Mouse (Mus musculus) liver, embryonic 12.5 days (tissue): ENCODE data around the gene Rapgef5. TPM values are rescaled to one million over a fixed set of nuclear protein-coding genes. Genes with fewer than 3 reads are reported as not detected.
"Not testable (repeated sequence)": the region's sequence is repeated elsewhere in the genome, so short reads cannot be mapped to it uniquely, and the experiment has no call there.

Experiments used
- ATAC-seq: fragments of 200-750 bp; cut with Nextera tagmentation; 2 replicates; pipeline ENCODE4 v1.8.0; 2017; ENCODE audit warnings: moderate number of reproducible peaks, mild to moderate bottlenecking, moderate library complexity
- H3K27ac ChIP-seq: fragments of 300-500 bp; sonication (generic); 2 replicates; pipeline ENCODE4 v1.5.1; 2016; ENCODE audit warnings: mild to moderate bottlenecking
- H3K27me3 ChIP-seq: fragments of 300-500 bp; sonication (generic); replicated peaks from 2 replicates; pipeline ENCODE4 v1.6.1; 2016; ENCODE audit warnings: mild to moderate bottlenecking, moderate library complexity
- H3K36me3 ChIP-seq: fragments of 300-500 bp; sonication (generic); 2 replicates; pipeline ENCODE4 v1.6.1; 2016; ENCODE audit warnings: mild to moderate bottlenecking, moderate library complexity
- H3K4me1 ChIP-seq: fragments of 300-500 bp; sonication (generic); 2 replicates; pipeline ENCODE4 v1.6.1; 2016
- H3K4me2 ChIP-seq: fragments of 300-500 bp; sonication (generic); 2 replicates; pipeline ENCODE4 v1.6.1; 2016; ENCODE audit warnings: mild to moderate bottlenecking, moderate library complexity
- H3K4me3 ChIP-seq: fragments of 300-500 bp; sonication (generic); 2 replicates; pipeline ENCODE4 v1.5.1; 2016; ENCODE audit warnings: mild to moderate bottlenecking, moderate library complexity
- H3K9ac ChIP-seq: fragments of 300-500 bp; sonication (generic); 2 replicates; pipeline ENCODE4 v1.6.1; 2016; ENCODE audit warnings: mild to moderate bottlenecking, moderate library complexity
- H3K9me3 ChIP-seq: fragments of 300-500 bp; sonication (generic); replicated peaks from 2 replicates; pipeline ENCODE4 v1.6.1; 2016; ENCODE audit warnings: mild to moderate bottlenecking, moderate library complexity
- WGBS: fragments of 180-500 bp; shearing (Covaris S2); methylation state at CpG from one replicate; pipeline ENCODE4 v1.1.7; 2016; ENCODE audit not compliant: insufficient replicate concordance; 5-methylcytosine and 5-hydroxymethylcytosine counted together
- polyA plus RNA-seq: library from polyadenylated mRNA; unstranded; fragments of >200 nt; fragmentation: Nextera tagmentation; extraction: Ambion mirVana; gene quantifications from 2 replicates; pipeline ENCODE4 v1.2.1, GENCODE M21; 2016

The Rapgef5 gene
- polyA plus RNA-seq, 1 experiment from 2014 or later, result 3.3 TPM

DNA sequence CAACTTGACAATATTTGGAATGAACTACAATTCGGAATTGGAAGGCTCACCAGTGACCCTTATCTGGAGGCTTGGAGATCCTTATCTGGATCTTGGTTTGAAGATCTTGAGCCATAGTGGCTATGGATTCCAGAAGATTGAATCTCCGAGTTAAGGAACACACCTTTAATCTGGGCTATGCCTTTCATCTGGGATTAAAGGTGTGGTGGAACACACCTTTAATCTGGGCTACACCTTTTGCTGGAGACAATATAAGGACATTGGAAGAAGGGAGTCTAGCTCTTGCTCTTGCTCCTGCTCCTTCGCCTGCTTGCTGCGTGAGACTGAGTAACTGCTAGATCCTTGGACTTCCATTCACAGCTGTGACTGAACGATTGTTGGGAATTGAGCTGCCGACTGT lies 287.7 kb downstream of the Rapgef5 start, which contains the start of gene Cdca7l:
TSS of gene Cdca7l (plus strand) at position 301 of the 400 bp plus-strand sequence.
- H3K27ac ChIP-seq, H3K4me2 ChIP-seq, H3K9ac ChIP-seq, H3K9me3 ChIP-seq, H3K36me3 ChIP-seq, H3K4me3 ChIP-seq, H3K4me1 ChIP-seq, ATAC-seq: not testable (repeated sequence)
- H3K27me3 ChIP-seq, result peaks cover 11% of the 10 kb centered on the region; the same call in 1 of the 2 replicates
- 50% methylated on average over 1 of the region's 6 CpGs for WGBS

DNA sequence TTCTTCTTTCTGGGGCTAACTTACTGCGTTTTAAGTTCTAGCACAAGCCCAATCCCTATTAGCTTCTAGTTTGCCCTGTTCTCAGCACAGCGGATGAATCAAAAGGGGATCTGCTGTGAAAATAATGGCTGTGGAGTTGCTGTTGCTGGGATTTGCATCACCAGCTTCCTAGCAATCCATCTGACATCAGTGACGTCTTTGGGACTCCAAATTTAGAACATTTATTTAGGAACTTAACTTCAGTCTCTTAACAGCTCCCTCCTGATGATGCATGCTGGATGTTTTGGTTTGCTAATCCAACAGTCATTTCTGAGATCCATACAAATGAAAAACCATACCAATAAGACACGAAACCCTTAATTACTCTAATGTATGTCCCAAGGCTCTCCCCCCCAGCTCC lies 289.3 kb downstream of the Rapgef5 start:
- H3K27me3 ChIP-seq, result peaks cover 11% of the 10 kb centered on the region; the same call in 1 of the 2 replicates
- H3K4me2 ChIP-seq, result no peak overlapping the region
- peaks cover 6% of the 10 kb centered on the region; the same call in 1 of the 2 replicates for H3K4me1 ChIP-seq
- no peaks in the 10 kb centered on the region for H3K9me3 ChIP-seq
- no peaks in the 10 kb centered on the region for H3K36me3 ChIP-seq
- WGBS, result 67% methylated on average over 4 of the region's 4 CpGs
- ATAC-seq, result no peak
- H3K27ac ChIP-seq, result no peak overlapping the region
- no peak overlapping the region for H3K9ac ChIP-seq
- no peak overlapping the region for H3K4me3 ChIP-seq

DNA sequence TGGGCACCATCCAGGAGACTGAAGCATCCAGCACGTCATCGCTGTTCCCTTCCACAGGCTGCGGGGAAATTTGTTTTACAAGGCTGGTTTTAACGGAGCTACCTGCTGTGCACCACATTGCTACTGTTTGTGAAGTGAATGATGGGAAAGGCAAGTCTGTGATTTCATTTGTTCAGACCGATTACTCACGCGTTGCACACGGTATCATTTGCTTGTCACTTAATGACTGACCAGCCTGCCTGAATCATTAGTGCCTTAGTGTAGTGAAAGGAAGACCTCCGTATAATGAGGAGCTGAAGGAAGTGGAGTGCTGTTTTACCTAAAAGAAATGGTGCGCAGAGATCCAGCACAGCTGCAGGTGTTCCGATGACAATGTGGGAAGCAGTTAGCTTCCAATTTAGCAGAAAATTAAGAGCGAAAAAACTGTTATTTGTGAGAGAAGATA lies 289.8 kb downstream of the Rapgef5 start:
- peaks cover 11% of the 10 kb centered on the region; the same call in 1 of the 2 replicates for H3K27me3 ChIP-seq
- no peak overlapping the region for H3K27ac ChIP-seq
- H3K9ac ChIP-seq, result no peak overlapping the region
- H3K4me3 ChIP-seq, result no peak overlapping the region
- ATAC-seq, result no peak
- no peak overlapping the region for H3K4me2 ChIP-seq
- no peaks in the 10 kb centered on the region for H3K9me3 ChIP-seq
- no peaks in the 10 kb centered on the region for H3K36me3 ChIP-seq
- peaks cover 6% of the 10 kb centered on the region; the same call in 1 of the 2 replicates for H3K4me1 ChIP-seq
- WGBS, result 67% methylated on average over 12 of the region's 12 CpGs

DNA sequence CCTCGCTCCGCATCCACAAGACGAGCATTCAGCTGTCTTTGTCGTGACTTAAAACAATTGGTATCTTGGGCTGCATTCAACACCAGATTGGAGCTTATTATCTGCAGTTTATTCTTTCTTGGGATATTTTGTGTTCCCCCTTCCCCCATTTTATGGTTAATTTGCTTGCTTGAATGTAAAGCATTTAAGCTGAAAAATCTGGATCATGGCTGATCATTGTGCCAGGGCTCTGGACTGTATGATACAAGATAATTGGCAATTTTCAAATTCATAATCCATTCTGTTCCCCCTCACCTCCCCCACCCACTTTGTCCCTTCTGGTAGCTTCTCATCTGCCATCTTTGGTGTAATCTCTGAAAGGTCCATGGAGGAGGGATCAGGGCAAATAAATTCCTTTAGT lies 290.2 kb downstream of the Rapgef5 start:
- Histone ChIP-seq H3K4me1 (peaks cover 6% of the 10 kb centered on the region; the same call in 1 of the 2 replicates), H3K9me3 (no peaks in the 10 kb centered on the region), H3K36me3 (no peaks in the 10 kb centered on the region), H3K9ac (no peak overlapping the region), H3K27ac (no peak overlapping the region), H3K27me3 (peaks cover 11% of the 10 kb centered on the region; the same call in 1 of the 2 replicates), H3K4me2 (no peak overlapping the region), H3K4me3 (no peak overlapping the region)
- WGBS, result 79% methylated on average over 4 of the region's 4 CpGs
- no peak for ATAC-seq

DNA sequence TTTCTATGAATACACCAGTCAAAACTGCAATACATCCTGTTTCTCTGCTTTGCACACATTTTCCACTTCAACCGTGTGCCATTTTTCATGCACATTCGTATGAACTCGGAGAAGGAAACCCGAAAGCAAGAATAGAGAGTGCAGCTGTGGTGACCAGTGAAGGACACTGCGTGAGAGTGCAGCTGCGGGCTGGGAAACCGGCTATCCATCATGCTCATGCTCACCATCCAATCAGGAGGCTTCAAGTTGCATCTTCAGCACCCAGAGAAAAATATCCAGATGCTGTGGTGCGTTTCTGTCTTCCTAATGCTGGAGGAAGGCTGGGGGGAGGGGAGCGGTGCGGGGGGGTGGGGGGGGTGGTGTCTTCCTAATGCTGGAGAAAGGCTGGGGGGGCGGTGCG lies 291.4 kb downstream of the Rapgef5 start:
- H3K4me2 ChIP-seq, result no peak overlapping the region
- peaks cover 11% of the 10 kb centered on the region; the same call in 1 of the 2 replicates for H3K27me3 ChIP-seq
- no peaks in the 10 kb centered on the region for H3K9me3 ChIP-seq
- H3K9ac ChIP-seq, result no peak overlapping the region
- no peaks in the 10 kb centered on the region for H3K36me3 ChIP-seq
- no peak for ATAC-seq
- H3K4me1 ChIP-seq, result peaks cover 6% of the 10 kb centered on the region; the same call in 1 of the 2 replicates
- H3K4me3 ChIP-seq, result no peak overlapping the region
- no peak overlapping the region for H3K27ac ChIP-seq
- 33% methylated on average over 11 of the region's 12 CpGs for WGBS

DNA sequence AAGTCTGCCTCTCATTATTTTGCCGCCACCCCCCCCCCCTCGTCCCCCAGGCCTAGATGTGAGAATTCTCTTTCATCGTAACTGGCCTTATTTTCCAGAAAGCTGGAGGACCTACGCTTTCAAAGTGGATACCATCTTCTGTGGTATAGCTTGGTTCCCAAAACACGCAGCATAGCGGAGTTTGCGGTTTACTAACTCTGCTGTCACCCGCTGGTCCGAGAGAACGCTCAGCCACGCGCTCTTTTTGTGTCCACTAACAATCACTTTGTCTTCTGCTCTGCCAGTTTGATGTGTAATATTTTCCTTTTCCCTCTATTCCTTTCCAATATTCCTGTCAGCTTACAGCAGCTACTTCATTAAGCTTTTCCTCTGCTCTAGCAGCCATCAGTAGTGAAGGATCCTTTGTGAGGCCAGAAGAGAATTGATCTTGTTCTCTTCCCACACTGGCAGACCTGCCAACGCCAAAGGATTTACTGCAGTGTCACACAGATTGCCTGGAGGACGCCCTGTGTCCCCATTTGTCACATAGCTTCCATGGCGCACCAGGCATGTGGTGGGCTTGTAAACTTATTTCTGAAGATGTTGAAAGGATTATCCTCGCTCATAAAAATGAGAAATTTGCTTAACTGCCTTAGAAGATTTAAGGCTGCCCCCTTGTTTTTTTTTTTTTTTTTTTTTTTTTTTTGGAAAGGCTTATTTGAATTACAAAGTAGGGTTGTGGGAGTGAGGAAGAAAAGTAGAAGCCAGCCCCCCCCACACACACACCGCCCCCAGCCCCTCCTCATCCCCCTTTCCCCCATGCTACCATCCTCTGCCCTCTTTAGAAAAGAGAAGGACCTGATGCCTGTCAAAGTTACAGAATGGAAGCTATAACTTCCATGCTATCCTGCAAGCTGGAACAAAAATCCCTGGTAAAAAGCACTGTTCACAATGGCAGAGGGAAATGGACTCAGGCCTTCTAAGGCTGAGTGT lies 292.4 kb downstream of the Rapgef5 start:
- no peak overlapping the region for H3K4me3 ChIP-seq
- H3K27me3 ChIP-seq, result peaks cover 11% of the 10 kb centered on the region; the same call in 1 of the 2 replicates
- no peak overlapping the region for H3K4me2 ChIP-seq
- H3K27ac ChIP-seq, result no peak overlapping the region
- H3K36me3 ChIP-seq, result no peaks in the 10 kb centered on the region
- WGBS, result 46% methylated on average over 17 of the region's 17 CpGs
- no peak for ATAC-seq
- peaks cover 6% of the 10 kb centered on the region; the same call in 1 of the 2 replicates for H3K4me1 ChIP-seq
- H3K9me3 ChIP-seq, result no peaks in the 10 kb centered on the region
- no peak overlapping the region for H3K9ac ChIP-seq
